Mouse (Mus musculus) B cell, adult (primary cell): ENCODE measurements around the gene Nenf. TPM values are rescaled to one million over a fixed set of nuclear protein-coding genes. Genes with fewer than 3 reads are reported as not detected.

ENCODE experiments used
- total RNA-seq: library from RNA; stranded (reverse); gene quantifications from 4 replicates; pipeline ENCODE4 v1.2.4, GENCODE M21; 2023; ENCODE audit not compliant: inconsistent age

The Nenf gene
- total RNA-seq: 15.9 to 17.7 TPM (median 16.1 TPM) in 4 replicates

DNA sequence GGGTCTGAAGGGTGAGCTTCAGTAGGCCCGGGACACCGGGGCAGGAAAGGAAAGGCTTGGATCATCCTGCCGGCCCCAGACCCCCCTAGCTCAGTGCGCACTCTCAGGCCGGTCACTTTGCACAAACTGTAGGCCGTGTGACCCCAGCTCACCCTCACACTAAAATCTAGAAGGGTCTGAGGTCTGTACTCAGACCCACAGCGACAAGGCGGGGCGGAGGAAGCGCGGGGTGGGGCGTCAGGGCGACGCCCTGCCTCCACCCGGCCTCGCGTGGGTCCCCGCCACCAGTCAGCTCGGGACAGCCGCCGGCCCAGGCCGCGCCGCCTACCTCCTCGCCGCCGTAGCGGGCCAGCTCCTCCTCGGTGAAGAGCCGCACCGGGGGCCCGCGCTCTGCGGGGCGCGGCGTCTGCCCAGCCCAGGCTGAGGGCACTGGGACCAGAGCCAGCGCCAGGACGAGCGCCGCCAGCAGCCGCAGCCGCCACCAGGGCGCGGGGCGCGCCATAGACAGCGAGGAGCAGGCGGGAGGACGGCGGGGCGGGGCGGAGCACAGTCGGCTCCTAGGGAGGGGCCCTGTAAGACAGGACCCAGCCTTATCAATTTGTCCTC lies at the start of gene Nenf:
Nenf (minus strand) TSS at position 604 of the 606 bp plus-strand sequence.

GRCm38 (mm10) chr1:191325726-191326232 lies 7.8 kb upstream of the Nenf start, which contains the start of gene Tmem206:
Tmem206 (plus strand) TSS chr1:191325912.

Other genes with a start within 250 kb of the Nenf start
- 0.90 to 1.2 TPM in 2 of 4 replicates, not detected in the others for gene Batf3, start 220.3 kb downstream of the Nenf start, total RNA-seq
- gene Fam71a, start 153.4 kb downstream of the Nenf start, total RNA-seq: 0.36 to 0.74 TPM (median 0.52 TPM) in 4 replicates
- 106 to 123 TPM (median 119 TPM) in 4 replicates for gene Atf3, start 100.2 kb downstream of the Nenf start, total RNA-seq
- gene Tmem206, start 7.7 kb upstream of the Nenf start, total RNA-seq: 31.0 to 39.9 TPM (median 36.4 TPM) in 4 replicates
- 204 to 211 TPM (median 207 TPM) in 4 replicates for gene Ppp2r5a, start 85.1 kb upstream of the Nenf start, total RNA-seq